Mouse (Mus musculus): ENCODE data around the gene Gpr84. TPM values are rescaled to one million over a fixed set of nuclear protein-coding genes. Genes with fewer than 3 reads are reported as not detected.
A peak's percentile ranks its signal among the peaks of the same experiment; 100 is the strongest.
"Not testable (repeated sequence)": the region's sequence is repeated elsewhere in the genome, so short reads cannot be mapped to it uniquely, and the experiment has no call there.

The Gpr84 gene
- polyA plus RNA-seq, 1 experiment from 2014 or later = 0.53 TPM

DNA sequence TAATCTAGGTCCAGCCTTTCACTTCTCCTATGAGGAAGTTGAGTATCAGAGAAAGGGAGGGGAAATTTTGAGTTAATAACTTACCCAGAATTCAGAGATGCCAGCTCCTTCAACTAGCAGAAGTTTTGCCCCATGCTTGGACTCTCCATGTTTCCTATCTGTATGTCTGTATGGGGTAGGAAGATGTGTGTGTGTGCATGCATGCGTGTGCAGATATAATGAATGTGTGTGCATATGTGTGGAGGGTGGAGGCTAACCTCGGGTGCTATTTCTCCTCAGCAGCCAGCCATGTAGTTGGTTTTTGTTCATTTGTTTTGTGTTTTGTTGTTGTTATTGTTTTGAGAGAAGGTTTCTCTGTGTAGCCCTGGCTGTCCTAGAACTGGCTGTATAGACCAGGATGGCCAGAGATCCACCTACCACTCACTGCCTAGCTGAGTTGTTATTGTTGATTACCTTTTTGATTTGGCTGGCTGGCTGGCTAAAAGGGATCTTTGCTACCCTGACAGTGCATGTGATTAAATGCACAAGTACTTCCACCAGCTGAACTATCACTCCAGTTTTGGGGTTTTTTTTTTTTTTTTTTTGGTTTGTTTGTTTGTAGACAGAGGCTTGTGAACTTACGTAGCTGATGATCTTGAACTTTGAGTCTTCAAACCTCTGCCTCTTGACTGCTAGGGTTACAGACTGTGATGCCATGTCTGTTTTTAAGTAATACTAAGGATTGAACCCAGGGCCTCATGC lies 28.8 kb downstream of the Gpr84 start:
- Histone ChIP-seq H3K9ac (ENCODE audit: low read depth, low read length) (no peak overlapping the region), H3K4me1 (ENCODE audit: control insufficient read depth, insufficient read depth, low read length) (peaks cover 16% of the 10 kb centered on the region), H3K4me3 (ENCODE audit: low read depth, low read length) (no peak overlapping the region), H3K36me3 (ENCODE audit: control insufficient read depth, insufficient read depth, low read length) (no peaks in the 10 kb centered on the region), H3K27me3 (ENCODE audit: control insufficient read depth, insufficient read depth, low read length) (no peaks in the 10 kb centered on the region), H3K4me2 (no peak overlapping the region), H3K27ac (ENCODE audit: low read depth, low read length) (no peak overlapping the region), H3K9me3 (replicated peaks; ENCODE audit: control insufficient read depth, low read length) (no peaks in the 10 kb centered on the region)
- no peak for ATAC-seq (replicated peaks; ENCODE audit: insufficient number of reproducible peaks, low FRiP score, low TSS enrichment)
- 89% methylated on average over 3 of the region's 3 CpGs for WGBS (ENCODE audit: insufficient replicate concordance)

DNA sequence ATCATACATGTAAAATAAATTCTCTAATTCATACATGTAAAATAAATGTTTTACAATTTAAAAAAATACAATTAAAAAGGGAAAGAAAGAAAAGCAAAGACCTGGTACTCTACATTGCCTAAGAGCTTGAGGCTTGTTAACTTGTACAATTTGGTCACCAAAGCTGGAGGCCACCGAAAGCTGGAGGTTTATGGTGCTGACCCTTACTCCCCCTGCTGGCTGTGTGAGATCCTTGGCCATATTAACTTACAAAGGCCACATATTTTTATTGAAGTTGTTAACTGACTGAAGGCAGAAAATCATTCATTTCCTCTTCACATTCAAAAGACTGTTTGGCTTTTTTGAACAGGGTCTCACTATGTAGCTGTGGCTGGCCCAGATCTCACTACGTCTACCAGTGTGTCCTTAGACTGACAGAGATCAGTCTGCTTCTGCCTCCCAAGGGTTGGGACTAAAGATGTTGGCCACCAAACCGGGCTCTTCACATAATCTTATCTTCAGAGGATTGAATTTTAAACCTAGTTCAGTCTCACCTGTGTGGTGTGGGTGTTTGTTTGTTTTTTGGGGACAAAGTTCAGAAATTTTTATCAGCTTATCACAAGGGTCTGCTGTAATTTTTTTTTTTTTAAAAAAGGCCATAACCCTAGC lies 29.5 kb downstream of the Gpr84 start:
- Histone ChIP-seq H3K27ac (ENCODE audit: low read depth, low read length) (no peak overlapping the region), H3K27me3 (ENCODE audit: control insufficient read depth, insufficient read depth, low read length) (no peaks in the 10 kb centered on the region), H3K4me1 (ENCODE audit: control insufficient read depth, insufficient read depth, low read length) (peaks cover 13% of the 10 kb centered on the region), H3K36me3 (ENCODE audit: control insufficient read depth, insufficient read depth, low read length) (no peaks in the 10 kb centered on the region), H3K9ac (ENCODE audit: low read depth, low read length) (no peak overlapping the region), H3K4me2 (no peak overlapping the region), H3K4me3 (ENCODE audit: low read depth, low read length) (no peak overlapping the region), H3K9me3 (replicated peaks; ENCODE audit: control insufficient read depth, low read length) (no peaks in the 10 kb centered on the region)
- 59% methylated on average over 3 of the region's 3 CpGs for WGBS (ENCODE audit: insufficient replicate concordance)
- ATAC-seq (replicated peaks; ENCODE audit: insufficient number of reproducible peaks, low FRiP score, low TSS enrichment) = no peak

GRCm38 (mm10) chr15:103279750-103280149 lies 30.7 kb downstream of the Gpr84 start:
- Histone ChIP-seq H3K9ac (ENCODE audit: low read depth, low read length) (no peak overlapping the region), H3K9me3 (replicated peaks; ENCODE audit: control insufficient read depth, low read length) (no peaks in the 10 kb centered on the region), H3K4me3 (ENCODE audit: low read depth, low read length) (no peak overlapping the region), H3K27me3 (ENCODE audit: control insufficient read depth, insufficient read depth, low read length) (no peaks in the 10 kb centered on the region), H3K4me1 (ENCODE audit: control insufficient read depth, insufficient read depth, low read length) (peaks cover 3% of the 10 kb centered on the region), H3K4me2 (no peak overlapping the region), H3K36me3 (ENCODE audit: control insufficient read depth, insufficient read depth, low read length) (no peaks in the 10 kb centered on the region), H3K27ac (ENCODE audit: low read depth, low read length) (no peak overlapping the region)
- WGBS (ENCODE audit: insufficient replicate concordance) = 61% methylated on average over 3 of the region's 3 CpGs
- ATAC-seq (replicated peaks; ENCODE audit: insufficient number of reproducible peaks, low FRiP score, low TSS enrichment) = no peak

DNA sequence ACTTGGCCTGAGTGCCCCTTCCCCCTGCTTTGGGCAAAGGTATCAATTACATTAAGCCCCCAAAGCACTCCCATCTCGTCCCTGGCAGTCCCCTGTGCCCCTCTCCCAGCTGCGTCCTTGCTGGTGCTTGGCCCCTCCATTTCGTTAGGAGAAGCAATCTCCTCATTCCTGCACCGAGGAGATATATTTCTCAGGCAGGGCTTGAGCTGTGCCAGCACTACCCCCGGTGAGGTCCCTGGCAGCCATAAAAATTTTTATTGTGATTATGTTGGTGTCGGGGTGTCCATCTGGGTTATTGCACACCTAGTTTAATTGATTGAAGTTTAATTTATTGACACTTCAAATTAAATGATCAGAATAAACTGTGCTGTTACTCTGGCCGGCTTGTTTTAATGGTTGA lies 32.5 kb downstream of the Gpr84 start:
- WGBS (ENCODE audit: insufficient replicate concordance) = 82% methylated on average over 7 of the region's 7 CpGs
- H3K27ac ChIP-seq (ENCODE audit: low read depth, low read length) = no peak overlapping the region
- no peak for ATAC-seq (replicated peaks; ENCODE audit: insufficient number of reproducible peaks, low FRiP score, low TSS enrichment)

GRCm38 (mm10) chr15:103275943-103276342 lies 34.5 kb downstream of the Gpr84 start:
- not testable (repeated sequence) for ATAC-seq (replicated peaks; ENCODE audit: insufficient number of reproducible peaks, low FRiP score, low TSS enrichment); H3K27me3 ChIP-seq (ENCODE audit: control insufficient read depth, insufficient read depth, low read length); H3K9ac ChIP-seq (ENCODE audit: low read depth, low read length); H3K4me1 ChIP-seq (ENCODE audit: control insufficient read depth, insufficient read depth, low read length); H3K4me2 ChIP-seq; H3K4me3 ChIP-seq (ENCODE audit: low read depth, low read length); H3K27ac ChIP-seq (ENCODE audit: low read depth, low read length); H3K36me3 ChIP-seq (ENCODE audit: control insufficient read depth, insufficient read depth, low read length); H3K9me3 ChIP-seq (replicated peaks; ENCODE audit: control insufficient read depth, low read length)
- WGBS (ENCODE audit: insufficient replicate concordance) = 93% methylated on average over 3 of the region's 3 CpGs

More for the DNA sequence above, 32.5 kb downstream of the Gpr84 start:
- Histone ChIP-seq H3K36me3 (ENCODE audit: control insufficient read depth, insufficient read depth, low read length) (no peaks in the 10 kb centered on the region), H3K27me3 (ENCODE audit: control insufficient read depth, insufficient read depth, low read length) (no peaks in the 10 kb centered on the region), H3K4me1 (ENCODE audit: control insufficient read depth, insufficient read depth, low read length) (peaks cover 6% of the 10 kb centered on the region), H3K9me3 (replicated peaks; ENCODE audit: control insufficient read depth, low read length) (no peaks in the 10 kb centered on the region), H3K4me2 (no peak overlapping the region), H3K9ac (ENCODE audit: low read depth, low read length) (no peak overlapping the region), H3K4me3 (ENCODE audit: low read depth, low read length) (no peak overlapping the region)

- H3K27me3 ChIP-seq (ENCODE audit: control insufficient read depth, insufficient read depth, low read length) = no peaks in the 10 kb centered on the region
- H3K4me1 ChIP-seq (ENCODE audit: control insufficient read depth, insufficient read depth, low read length) = peaks cover 6% of the 10 kb centered on the region
- H3K9ac ChIP-seq (ENCODE audit: low read depth, low read length) = peak within 1 kb of the TSS; percentile 84
- WGBS (ENCODE audit: insufficient replicate concordance) = under 1% methylated on average over 38 of the region's 38 CpGs
- peak within 1 kb of the TSS; percentile 76 for H3K4me3 ChIP-seq (ENCODE audit: low read depth, low read length)
- H3K36me3 ChIP-seq (ENCODE audit: control insufficient read depth, insufficient read depth, low read length) = no peaks in the 10 kb centered on the region
- peak; percentile 99 for ATAC-seq (replicated peaks; ENCODE audit: insufficient number of reproducible peaks, low FRiP score, low TSS enrichment)
- no peaks in the 10 kb centered on the region for H3K9me3 ChIP-seq (replicated peaks; ENCODE audit: control insufficient read depth, low read length)
- peak within 1 kb of the TSS; percentile 36 for H3K27ac ChIP-seq (ENCODE audit: low read depth, low read length)
- peak within 1 kb of the TSS; percentile 70 for H3K4me2 ChIP-seq
Measured at GRCm38 (mm10) chr15:103272419-103273279, 37.8 kb downstream of the Gpr84 start, which contains the start of gene Copz1. Gene Copz1, plus strand, starts transcription at chr15:103272714.

GRCm38 (mm10) chr15:103268903-103269302 lies 41.5 kb downstream of the Gpr84 start:
- Histone ChIP-seq H3K36me3 (ENCODE audit: control insufficient read depth, insufficient read depth, low read length) (no peaks in the 10 kb centered on the region), H3K9ac (ENCODE audit: low read depth, low read length) (no peak overlapping the region), H3K27ac (ENCODE audit: low read depth, low read length) (no peak overlapping the region), H3K27me3 (ENCODE audit: control insufficient read depth, insufficient read depth, low read length) (no peaks in the 10 kb centered on the region), H3K9me3 (replicated peaks; ENCODE audit: control insufficient read depth, low read length) (no peaks in the 10 kb centered on the region), H3K4me2 (no peak overlapping the region), H3K4me3 (ENCODE audit: low read depth, low read length) (no peak overlapping the region), H3K4me1 (ENCODE audit: control insufficient read depth, insufficient read depth, low read length) (peaks cover under 1% of the 10 kb centered on the region)
- ATAC-seq (replicated peaks; ENCODE audit: insufficient number of reproducible peaks, low FRiP score, low TSS enrichment) = no peak
- WGBS (ENCODE audit: insufficient replicate concordance) = 80% methylated on average over 4 of the region's 4 CpGs

DNA sequence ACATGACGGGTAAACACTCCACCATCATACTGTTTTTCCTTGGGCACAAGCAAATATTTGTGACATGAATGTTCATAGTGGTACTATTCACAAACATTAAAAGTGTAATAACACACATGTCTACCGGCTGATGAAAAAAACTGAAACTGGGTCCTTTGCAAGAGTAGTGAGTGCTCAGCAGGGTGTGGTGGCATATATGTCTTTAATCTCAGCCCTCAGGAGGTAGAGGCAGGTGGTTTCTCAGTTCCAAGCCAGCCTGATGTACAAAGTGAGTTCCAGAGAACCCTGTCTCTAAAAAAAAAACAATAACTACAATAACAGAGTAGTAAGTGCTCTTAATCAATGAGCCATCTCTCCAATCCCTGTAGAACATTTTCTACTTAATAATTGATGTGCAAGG lies 45.6 kb downstream of the Gpr84 start:
- ATAC-seq (replicated peaks; ENCODE audit: insufficient number of reproducible peaks, low FRiP score, low TSS enrichment) = no peak
- H3K27ac ChIP-seq (ENCODE audit: low read depth, low read length) = no peak overlapping the region
- H3K9ac ChIP-seq (ENCODE audit: low read depth, low read length) = no peak overlapping the region
- no peaks in the 10 kb centered on the region for H3K27me3 ChIP-seq (ENCODE audit: control insufficient read depth, insufficient read depth, low read length)
- 83% methylated on average over 2 of the region's 2 CpGs for WGBS (ENCODE audit: insufficient replicate concordance)
- no peak overlapping the region for H3K4me2 ChIP-seq
- no peak overlapping the region for H3K4me3 ChIP-seq (ENCODE audit: low read depth, low read length)
- H3K9me3 ChIP-seq (replicated peaks; ENCODE audit: control insufficient read depth, low read length) = no peaks in the 10 kb centered on the region
- H3K36me3 ChIP-seq (ENCODE audit: control insufficient read depth, insufficient read depth, low read length) = no peaks in the 10 kb centered on the region
- H3K4me1 ChIP-seq (ENCODE audit: control insufficient read depth, insufficient read depth, low read length) = peaks cover 5% of the 10 kb centered on the region; the same call in 1 of the 2 replicates
